Mouse (Mus musculus): ENCODE measurements around the gene Sirpb1c.

DNA sequence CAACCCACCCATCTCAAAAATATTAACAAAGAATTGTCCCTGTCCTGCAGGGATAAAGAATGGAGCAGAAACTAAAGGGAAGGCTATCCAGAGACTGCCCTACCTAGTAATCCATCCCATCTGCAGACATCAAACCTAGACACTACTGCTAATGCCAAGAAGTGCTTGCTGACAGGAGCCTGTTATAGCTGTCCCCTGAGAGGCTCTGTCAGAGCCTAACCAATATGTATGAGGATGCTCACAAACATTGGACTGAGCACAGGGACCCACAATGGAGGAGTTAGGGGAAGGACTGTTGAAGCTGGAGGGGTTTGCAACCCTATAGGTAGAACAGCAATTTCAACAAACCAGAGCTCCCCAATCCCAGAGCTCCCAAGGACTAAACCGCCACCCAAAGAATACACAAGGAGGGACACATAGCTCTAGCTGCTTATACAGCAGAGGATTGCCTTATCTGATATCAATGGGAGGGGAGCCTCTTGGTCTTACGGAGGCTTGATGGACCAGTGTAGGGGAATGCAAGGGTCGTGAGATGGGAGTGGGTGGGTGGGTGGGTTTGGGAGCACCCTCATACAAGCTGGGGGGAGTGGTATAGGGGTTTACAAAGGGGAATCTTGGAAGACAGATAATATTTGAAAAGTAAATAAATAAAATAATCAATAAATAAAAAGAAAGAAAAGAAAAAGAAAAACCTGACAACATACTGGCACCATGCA is 838 bp downstream of the Sirpb1c start:
- TF ChIP-seq POLR2A (IDR thresholded peaks at IDR 0.05; ENCODE audit: borderline replicate concordance, control insufficient read depth, low read depth, low read length): no peak
- no peak for TF ChIP-seq CTCF (IDR thresholded peaks at IDR 0.05; ENCODE audit: control insufficient read depth, insufficient read depth, low read length)

Measured in bone marrow, adult 2 months (tissue).